ENCODE assay signal across 7 mouse cellular contexts in the genomic region with DNA sequence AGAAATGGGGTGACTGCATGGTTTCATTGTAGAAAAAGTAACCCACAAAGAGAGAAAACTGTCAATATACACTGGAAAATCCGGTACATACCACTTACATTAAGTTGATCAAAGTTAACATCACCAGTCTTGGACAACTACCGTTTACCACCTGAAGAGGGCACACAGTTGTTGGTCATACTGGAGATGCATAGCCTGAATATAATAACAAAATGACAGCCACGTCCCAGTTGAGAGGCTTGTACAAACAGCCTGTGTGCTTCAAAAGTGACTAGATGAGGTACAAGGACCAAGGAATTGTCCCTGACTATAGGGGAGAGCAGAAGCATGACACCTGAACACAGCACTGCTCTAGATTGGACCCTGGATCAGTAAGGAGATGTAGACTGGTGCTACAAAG. TPM values are rescaled to one million over a fixed set of nuclear protein-coding genes. Genes with fewer than 3 reads are reported as not detected.
A peak's percentile ranks its signal among the peaks of the same experiment; 100 is the strongest.
DNase-seq lines count a peak whose midpoint lies in the region; ATAC-seq and TF ChIP-seq lines count a peak whose summit lies in the region.

No protein-coding gene starts in this region.

- no peak overlapping the region for H3K4me3 ChIP-seq in midbrain, embryonic 11.5 days (ENCODE audit: low read depth, low read length)
- H3K4me3 ChIP-seq in midbrain, embryonic 10.5 days, result no peak overlapping the region
- no peak overlapping the region for H3K4me3 ChIP-seq in liver, embryonic 16.5 days (ENCODE audit: low read depth, low read length)
- H3K4me3 ChIP-seq in thymus, adult 2 months (ENCODE audit: control insufficient read depth, insufficient read depth, low read length), result no peak overlapping the region

- no peak overlapping the region for H3K9ac ChIP-seq in midbrain, embryonic 11.5 days (ENCODE audit: low read length)
- 0 out of 2 replicates have a peak overlapping the region, but pooled peaks have one; percentile 25 for H3K9ac ChIP-seq in liver, embryonic 16.5 days (ENCODE audit: low read depth, low read length)

- no peak for TF ChIP-seq POLR2A in thymus, adult 2 months (IDR thresholded peaks at IDR 0.05; ENCODE audit: control insufficient read depth, extremely low read depth, insufficient read depth, low read length, poor library complexity)

- DNase-seq in midbrain, embryonic 11.5 days (ENCODE audit: low spot score, missing footprints), result no peak
- no peak for DNase-seq in midbrain, embryonic 10.5 days (ENCODE audit: low spot score)
- DNase-seq in adrenal gland, postnatal 10 days, result peak; percentile 48
- DNase-seq in thymus, adult 2 months, result peak; percentile 78
- DNase-seq in right cerebral cortex, postnatal 4 days, result no peak

- 72% methylated on average over 3 of the region's 3 CpGs for WGBS in midbrain, embryonic 11.5 days
- WGBS in midbrain, embryonic 10.5 days, result 70% methylated on average over 3 of the region's 3 CpGs
- 25% methylated on average over 3 of the region's 3 CpGs for WGBS in liver, embryonic 16.5 days (ENCODE audit: insufficient replicate concordance)
- WGBS in thymus, adult 2 months, result 3% methylated on average over 3 of the region's 3 CpGs

- H3K36me3 ChIP-seq in midbrain, embryonic 11.5 days (ENCODE audit: control insufficient read depth, insufficient read depth, low read length), result no peaks in the 10 kb centered on the region; the same call in 1 of the 2 replicates
- H3K36me3 ChIP-seq in midbrain, embryonic 10.5 days, result 0 out of 2 replicates have a peak, but pooled peaks cover 5% of the 10 kb centered on the region
- H3K36me3 ChIP-seq in liver, embryonic 16.5 days (ENCODE audit: control insufficient read depth, insufficient read depth), result no peaks in the 10 kb centered on the region
- H3K36me3 ChIP-seq in thymus, adult 2 months (ENCODE audit: control insufficient read depth, insufficient read depth, low read length), result no peaks in the 10 kb centered on the region; the same call in 1 of the 2 replicates

- H3K27ac ChIP-seq in midbrain, embryonic 11.5 days (ENCODE audit: low read depth, low read length), result no peak overlapping the region
- H3K27ac ChIP-seq in midbrain, embryonic 10.5 days (replicated peaks), result no peak overlapping the region
- H3K27ac ChIP-seq in liver, embryonic 16.5 days (ENCODE audit: low read length), result peak overlapping the region; percentile 77
- H3K27ac ChIP-seq in thymus, adult 2 months (ENCODE audit: control insufficient read depth, insufficient read depth, low read length), result no peak overlapping the region; the same call in 1 of the 2 replicates

- H3K27me3 ChIP-seq in midbrain, embryonic 11.5 days (ENCODE audit: control insufficient read depth, insufficient read depth, low read length), result no peaks in the 10 kb centered on the region
- no peaks in the 10 kb centered on the region for H3K27me3 ChIP-seq in midbrain, embryonic 10.5 days (ENCODE audit: low read depth, poor library complexity, severe bottlenecking)
- no peaks in the 10 kb centered on the region for H3K27me3 ChIP-seq in liver, embryonic 16.5 days (ENCODE audit: control insufficient read depth, insufficient read depth, low read depth, low read length)
- no peaks in the 10 kb centered on the region for H3K27me3 ChIP-seq in thymus, adult 2 months (ENCODE audit: control insufficient read depth, insufficient read depth, low read length)

- peak; percentile 38; the same call in 1 of the 2 replicates for ATAC-seq in midbrain, embryonic 11.5 days (ENCODE audit: low FRiP score)
- ATAC-seq in erythroid progenitor cell, adult 5-6 weeks (replicated peaks; ENCODE audit: low FRiP score, poor library complexity, severe bottlenecking), result peak; percentile 79
- ATAC-seq in liver, embryonic 16.5 days (ENCODE audit: low read depth), result peak; percentile 47

- H3K4me2 ChIP-seq in midbrain, embryonic 11.5 days, result no peak overlapping the region
- H3K4me2 ChIP-seq in liver, embryonic 16.5 days (ENCODE audit: low read depth, low read length), result no peak overlapping the region

- no peaks in the 10 kb centered on the region for H3K9me3 ChIP-seq in midbrain, embryonic 11.5 days (ENCODE audit: control insufficient read depth, low read length)
- no peaks in the 10 kb centered on the region for H3K9me3 ChIP-seq in midbrain, embryonic 10.5 days (replicated peaks)
- H3K9me3 ChIP-seq in liver, embryonic 16.5 days (replicated peaks; ENCODE audit: control insufficient read depth, low read length), result no peaks in the 10 kb centered on the region

- no peaks in the 10 kb centered on the region; the same call in 1 of the 2 replicates for H3K4me1 ChIP-seq in midbrain, embryonic 11.5 days (ENCODE audit: control insufficient read depth, insufficient read depth, low read length)
- peaks cover 6% of the 10 kb centered on the region for H3K4me1 ChIP-seq in midbrain, embryonic 10.5 days
- peaks cover 46% of the 10 kb centered on the region for H3K4me1 ChIP-seq in liver, embryonic 16.5 days (ENCODE audit: control insufficient read depth, low read depth, low read length)
- H3K4me1 ChIP-seq in thymus, adult 2 months (replicated peaks; ENCODE audit: control insufficient read depth, insufficient read depth, low read length), result peaks cover 16% of the 10 kb centered on the region

- no peak for TF ChIP-seq CTCF in thymus, adult 2 months (IDR thresholded peaks at IDR 0.05; ENCODE audit: borderline replicate concordance, control insufficient read depth, extremely low read depth, insufficient read depth, low read length, poor library complexity)

RNA-seq across cellular contexts. Expression of gene Cd47, which starts 34.0 kb away (rescaled TPM):
- polyA plus RNA-seq in midbrain, embryonic 11.5 days (2014; fragmentation: Nextera tagmentation; extraction: Ambion mirVana), result 57.8 and 63.5 TPM in 2 replicates
- polyA plus RNA-seq in midbrain, embryonic 10.5 days (2016; fragmentation: Nextera tagmentation; extraction: Ambion mirVana), result 38.4 and 46.3 TPM in 2 replicates
- 100 to 1,000 TPM; 123 to 129 TPM for total RNA-seq in adrenal gland, postnatal 10 days (2021)
- 742 and 874 TPM in 2 replicates for total RNA-seq in erythroid progenitor cell, adult 5-6 weeks (2015; ENCODE audit: low replicate concordance)
- 624 and 761 TPM in 2 replicates for total RNA-seq in erythroid progenitor cell, adult 5-6 weeks (2017; ENCODE audit: low replicate concordance)
- 286 and 291 TPM in 2 replicates for polyA plus RNA-seq in liver, embryonic 16.5 days (2015; fragmentation: Nextera tagmentation; extraction: Ambion mirVana)
- polyA plus RNA-seq in thymus, adult 2 months (2012; rRNA removed), result 112 and 127 TPM in 2 replicates

Comparison
In these comparisons a context has a peak if more than half of its experiments do, and no peak if none do; other contexts are left out.
1. DNase-seq: peak in adrenal gland, postnatal 10 days (single experiment) and thymus, adult 2 months (single experiment); none in midbrain, embryonic 11.5 days (single experiment), midbrain, embryonic 10.5 days (single experiment) and right cerebral cortex, postnatal 4 days (single experiment).
2. Peak in every context shown above with its lines, with median percentiles within 50 percentile points of each other: ATAC-seq.